Mouse (Mus musculus) embryonic fibroblast, embryonic 13.5 days (primary cell): ENCODE measurements around the gene Ccdc185.

Experiments
- CTCF ChIP-seq: IDR thresholded peaks from 2 replicates; pipeline ENCODE4 v1.5.1; 2011; ENCODE audit warnings: mild to moderate bottlenecking, control low read depth, low read length, moderate library complexity, borderline replicate concordance; ENCODE audit not compliant: insufficient read depth
- POLR2A ChIP-seq: IDR thresholded peaks from 2 replicates; pipeline ENCODE4 v1.6.1; 2011; ENCODE audit warnings: low read depth, mild to moderate bottlenecking, control low read depth, low read length, moderate library complexity

GRCm38 (mm10) chr1:182747834-182748233 is 1.1 kb downstream of the Ccdc185 start:
- TF ChIP-seq CTCF (no peak), POLR2A (no peak)
